Mouse (Mus musculus): ENCODE measurements around the gene Scarb1. TPM values are rescaled to one million over a fixed set of nuclear protein-coding genes. Genes with fewer than 3 reads are reported as not detected.

Scarb1 gene
- polyA plus RNA-seq, 1 experiment from 2014 or later: 26.4 TPM

GRCm38 (mm10) chr5:125312970-125313597 lies 27.8 kb downstream of the Scarb1 start:
- H3K4me3 ChIP-seq: no peak overlapping the region
- H3K27ac ChIP-seq: no peak overlapping the region
- WGBS: 89% methylated on average over 13 of the region's 13 CpGs
- H3K4me1 ChIP-seq: no peaks in the 10 kb centered on the region
- H3K27me3 ChIP-seq: no peaks in the 10 kb centered on the region
- no peaks in the 10 kb centered on the region for H3K9me3 ChIP-seq (replicated peaks)
- H3K4me2 ChIP-seq: no peak overlapping the region
- no peak overlapping the region for H3K9ac ChIP-seq
- no peak for ATAC-seq
- H3K36me3 ChIP-seq (ENCODE audit: poor library complexity, severe bottlenecking): no peaks in the 10 kb centered on the region

GRCm38 (mm10) chr5:125310986-125311385 lies 29.9 kb downstream of the Scarb1 start:
- no peak overlapping the region for H3K9ac ChIP-seq
- 77% methylated on average over 2 of the region's 2 CpGs for WGBS
- no peaks in the 10 kb centered on the region for H3K9me3 ChIP-seq (replicated peaks)
- H3K27ac ChIP-seq: no peak overlapping the region
- no peaks in the 10 kb centered on the region for H3K27me3 ChIP-seq
- ATAC-seq: no peak
- H3K4me1 ChIP-seq: no peaks in the 10 kb centered on the region
- H3K4me3 ChIP-seq: no peak overlapping the region
- no peaks in the 10 kb centered on the region for H3K36me3 ChIP-seq (ENCODE audit: poor library complexity, severe bottlenecking)
- no peak overlapping the region for H3K4me2 ChIP-seq

GRCm38 (mm10) chr5:125309193-125309592 lies 31.7 kb downstream of the Scarb1 start:
- no peak overlapping the region for H3K4me3 ChIP-seq
- WGBS: 78% methylated on average over 7 of the region's 7 CpGs
- H3K4me1 ChIP-seq: peaks cover 7% of the 10 kb centered on the region
- no peaks in the 10 kb centered on the region for H3K27me3 ChIP-seq
- no peak overlapping the region for H3K4me2 ChIP-seq
- no peak overlapping the region for H3K27ac ChIP-seq
- no peak for ATAC-seq
- no peak overlapping the region for H3K9ac ChIP-seq
- H3K9me3 ChIP-seq (replicated peaks): no peaks in the 10 kb centered on the region
- no peaks in the 10 kb centered on the region for H3K36me3 ChIP-seq (ENCODE audit: poor library complexity, severe bottlenecking)

DNA sequence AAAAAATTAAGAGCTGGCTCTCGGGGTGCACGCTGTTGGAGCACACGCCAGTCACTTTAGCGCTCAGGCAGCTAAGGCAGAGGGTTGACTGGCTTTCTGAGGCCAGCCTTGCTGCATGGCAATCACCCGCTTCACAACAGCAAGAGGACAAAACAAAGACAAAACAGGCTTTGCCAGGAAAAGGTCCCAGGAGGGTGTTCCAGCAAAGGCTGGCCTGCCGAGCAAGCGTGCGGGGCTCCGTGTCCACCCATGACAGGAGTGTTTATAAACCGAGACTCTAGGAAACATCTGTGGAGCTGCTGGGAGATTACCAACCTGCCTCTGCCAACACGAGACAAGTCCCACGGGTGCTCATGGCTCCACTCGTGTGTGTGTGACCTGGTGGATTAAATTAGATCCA lies 34.1 kb downstream of the Scarb1 start:
- no peak overlapping the region for H3K4me2 ChIP-seq
- no peaks in the 10 kb centered on the region for H3K9me3 ChIP-seq (replicated peaks)
- H3K36me3 ChIP-seq (ENCODE audit: poor library complexity, severe bottlenecking): peaks cover 5% of the 10 kb centered on the region; the same call in 1 of the 2 replicates
- WGBS: 83% methylated on average over 13 of the region's 13 CpGs
- no peak overlapping the region for H3K4me3 ChIP-seq
- ATAC-seq: no peak
- H3K27me3 ChIP-seq: no peaks in the 10 kb centered on the region
- peaks cover 9% of the 10 kb centered on the region for H3K4me1 ChIP-seq
- H3K27ac ChIP-seq: no peak overlapping the region
- H3K9ac ChIP-seq: no peak overlapping the region

DNA sequence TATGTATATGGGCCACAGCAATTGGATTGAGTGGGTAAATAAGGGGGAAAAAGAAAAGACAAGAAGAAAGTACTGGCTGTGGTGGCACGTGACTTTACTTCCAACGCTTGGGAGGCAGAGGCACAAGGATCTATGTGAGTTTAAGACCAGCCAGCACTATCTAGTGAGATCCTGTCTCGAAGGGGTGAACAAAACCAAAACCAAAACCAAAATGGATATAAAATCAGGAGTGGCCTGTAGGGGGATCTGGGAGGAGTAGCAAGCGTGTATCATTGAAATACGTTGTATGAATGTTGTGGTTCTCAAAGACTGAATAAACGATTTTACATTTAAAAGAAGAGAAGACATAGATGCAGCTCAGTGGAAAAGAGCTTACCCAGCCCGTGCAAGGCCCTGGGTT lies 34.5 kb downstream of the Scarb1 start:
- no peak for ATAC-seq
- Histone ChIP-seq H3K4me1 (peaks cover 9% of the 10 kb centered on the region), H3K4me3 (no peak overlapping the region), H3K4me2 (no peak overlapping the region), H3K36me3 (ENCODE audit: poor library complexity, severe bottlenecking) (peaks cover 5% of the 10 kb centered on the region; the same call in 1 of the 2 replicates), H3K9ac (no peak overlapping the region), H3K27me3 (no peaks in the 10 kb centered on the region), H3K9me3 (replicated peaks) (no peaks in the 10 kb centered on the region), H3K27ac (no peak overlapping the region)
- 87% methylated on average over 7 of the region's 7 CpGs for WGBS

DNA sequence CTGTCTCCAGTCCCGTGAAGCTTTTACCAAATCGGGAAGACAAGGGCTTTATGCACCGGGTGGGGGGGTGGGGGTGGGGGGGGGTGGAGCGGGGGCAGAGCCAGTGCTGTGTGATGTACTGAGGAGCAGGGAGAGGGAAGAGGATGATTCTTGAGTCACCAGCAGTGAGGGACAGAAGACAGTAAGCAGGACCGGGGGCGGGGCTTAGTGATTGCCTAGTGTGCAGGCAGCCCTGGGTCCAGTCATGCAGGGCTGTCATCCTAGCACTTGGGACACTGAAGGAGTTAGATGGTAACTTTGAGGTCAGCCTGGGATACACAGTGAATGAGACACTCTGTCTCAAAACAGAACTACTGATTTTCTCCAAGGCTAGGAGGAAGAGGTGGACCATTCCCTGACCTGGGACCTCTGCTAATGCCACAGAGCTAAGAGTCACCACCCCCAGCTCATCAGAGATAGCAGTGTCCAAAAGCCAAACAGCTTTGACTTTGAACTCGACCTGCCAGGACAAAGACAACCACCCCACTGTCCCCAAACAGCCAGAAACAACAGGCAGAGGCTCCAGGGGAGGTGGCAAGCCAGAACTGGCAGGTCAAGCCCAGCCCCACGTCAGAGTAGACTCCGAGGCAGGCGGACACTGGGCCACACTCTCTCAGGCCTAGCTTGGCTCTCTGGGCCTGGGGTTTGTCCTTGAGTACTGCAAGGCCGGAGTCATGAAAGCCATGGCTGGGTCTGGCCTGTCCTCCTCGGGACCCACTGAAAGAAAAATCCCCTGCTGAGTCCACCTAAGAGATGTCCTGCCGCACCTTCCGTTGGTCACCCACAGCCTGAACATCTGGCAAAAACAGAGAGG lies 35.4 kb downstream of the Scarb1 start:
- 55% methylated on average over 14 of the region's 14 CpGs for WGBS
- peaks cover 5% of the 10 kb centered on the region; the same call in 1 of the 2 replicates for H3K36me3 ChIP-seq (ENCODE audit: poor library complexity, severe bottlenecking)
- H3K27ac ChIP-seq: no peak overlapping the region
- peaks cover 9% of the 10 kb centered on the region for H3K4me1 ChIP-seq
- no peak for ATAC-seq
- H3K27me3 ChIP-seq: no peaks in the 10 kb centered on the region
- no peak overlapping the region for H3K9ac ChIP-seq
- H3K4me2 ChIP-seq: no peak overlapping the region
- H3K9me3 ChIP-seq (replicated peaks): no peaks in the 10 kb centered on the region
- H3K4me3 ChIP-seq: no peak overlapping the region

DNA sequence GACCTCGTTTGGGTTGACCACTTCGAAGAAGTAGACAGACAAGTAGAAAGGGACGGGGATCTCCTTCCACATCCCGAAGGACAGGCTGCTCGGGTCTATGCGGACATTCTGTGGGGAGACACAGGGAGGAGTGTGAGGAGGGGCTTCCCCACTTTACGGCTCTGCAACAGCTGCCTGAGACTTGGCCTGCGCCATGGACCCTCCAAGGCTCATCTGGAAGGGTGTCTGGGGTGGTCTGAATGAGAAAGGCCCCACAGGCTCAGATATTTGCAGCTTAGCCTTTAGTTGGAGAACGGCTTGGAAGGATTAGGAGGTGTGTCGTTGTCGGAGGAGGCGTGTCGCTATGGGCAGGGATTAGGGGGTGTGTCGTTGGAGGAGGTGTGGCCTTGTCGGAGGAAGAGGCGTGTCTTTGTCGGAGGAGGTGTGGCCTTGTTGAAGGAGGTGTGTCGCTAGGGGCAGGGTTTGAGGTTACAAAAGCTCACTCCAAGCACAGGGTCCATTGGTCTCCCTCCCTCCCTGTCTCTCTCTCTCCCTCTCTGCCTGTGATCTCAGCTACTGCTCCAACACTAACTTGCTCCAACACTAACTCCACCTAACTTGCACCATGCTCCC lies 36.5 kb downstream of the Scarb1 start:
- Histone ChIP-seq H3K9ac (no peak overlapping the region), H3K27me3 (no peaks in the 10 kb centered on the region), H3K4me1 (peaks cover 9% of the 10 kb centered on the region), H3K27ac (no peak overlapping the region), H3K4me3 (no peak overlapping the region), H3K9me3 (replicated peaks) (no peaks in the 10 kb centered on the region), H3K4me2 (peak overlapping the region; percentile 26; the same call in 1 of the 2 replicates), H3K36me3 (ENCODE audit: poor library complexity, severe bottlenecking) (peaks cover 16% of the 10 kb centered on the region)
- 17% methylated on average over 18 of the region's 18 CpGs for whole genome bisulfite sequencing
- peak; percentile 63; the same call in 1 of the 2 replicates for ATAC-seq

GRCm38 (mm10) chr5:125303055-125303454 lies 37.8 kb downstream of the Scarb1 start:
- Histone ChIP-seq H3K4me3 (no peak overlapping the region), H3K4me2 (no peak overlapping the region), H3K27me3 (no peaks in the 10 kb centered on the region), H3K9ac (no peak overlapping the region), H3K27ac (no peak overlapping the region), H3K4me1 (peaks cover 9% of the 10 kb centered on the region), H3K36me3 (ENCODE audit: poor library complexity, severe bottlenecking) (peaks cover 24% of the 10 kb centered on the region), H3K9me3 (replicated peaks) (no peaks in the 10 kb centered on the region)
- no peak for ATAC-seq
- 94% methylated on average over 6 of the region's 6 CpGs for WGBS

GRCm38 (mm10) chr5:125298234-125298633 lies 42.7 kb downstream of the Scarb1 start:
- no peak for ATAC-seq
- Histone ChIP-seq H3K4me1 (no peaks in the 10 kb centered on the region), H3K9me3 (replicated peaks) (no peaks in the 10 kb centered on the region), H3K27ac (no peak overlapping the region), H3K4me3 (no peak overlapping the region), H3K36me3 (ENCODE audit: poor library complexity, severe bottlenecking) (peaks cover 61% of the 10 kb centered on the region), H3K4me2 (no peak overlapping the region), H3K9ac (no peak overlapping the region), H3K27me3 (no peaks in the 10 kb centered on the region)
- 90% methylated on average over 9 of the region's 9 CpGs for WGBS

DNA sequence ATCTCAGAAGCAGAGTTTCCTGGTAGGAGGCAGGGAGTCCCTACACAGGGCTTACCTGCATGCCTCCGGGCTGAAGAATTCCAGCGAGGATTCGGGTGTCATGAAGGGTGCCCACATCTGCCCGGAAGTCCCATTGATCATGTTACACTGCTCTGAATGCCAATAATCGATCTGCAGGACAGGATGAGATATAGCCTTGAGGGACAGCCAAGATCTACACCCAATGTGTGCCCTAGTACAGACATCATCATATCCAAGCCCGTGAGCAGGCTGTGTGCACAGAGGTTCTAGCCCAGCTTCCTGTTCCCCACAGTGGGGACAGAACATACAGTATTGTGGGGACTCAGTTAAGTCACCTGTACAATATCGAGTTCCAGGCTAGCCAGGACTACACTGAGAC lies 43.7 kb downstream of the Scarb1 start:
- H3K27ac ChIP-seq: no peak overlapping the region
- no peak overlapping the region for H3K4me3 ChIP-seq
- WGBS: 94% methylated on average over 7 of the region's 7 CpGs
- no peak overlapping the region for H3K4me2 ChIP-seq
- H3K4me1 ChIP-seq: no peaks in the 10 kb centered on the region
- H3K9ac ChIP-seq: no peak overlapping the region
- ATAC-seq: no peak
- no peaks in the 10 kb centered on the region for H3K27me3 ChIP-seq
- no peaks in the 10 kb centered on the region for H3K9me3 ChIP-seq (replicated peaks)
- peaks cover 63% of the 10 kb centered on the region for H3K36me3 ChIP-seq (ENCODE audit: poor library complexity, severe bottlenecking)

- Histone ChIP-seq H3K9ac (no peak overlapping the region), H3K4me3 (no peak overlapping the region), H3K9me3 (replicated peaks) (no peaks in the 10 kb centered on the region), H3K27me3 (no peaks in the 10 kb centered on the region), H3K4me2 (no peak overlapping the region), H3K36me3 (ENCODE audit: poor library complexity, severe bottlenecking) (peaks cover 43% of the 10 kb centered on the region), H3K4me1 (no peaks in the 10 kb centered on the region), H3K27ac (no peak overlapping the region)
- no peak for ATAC-seq
- 77% methylated on average over 7 of the region's 7 CpGs for WGBS
Measured at GRCm38 (mm10) chr5:125292951-125293350, 47.9 kb downstream of the Scarb1 start.

DNA sequence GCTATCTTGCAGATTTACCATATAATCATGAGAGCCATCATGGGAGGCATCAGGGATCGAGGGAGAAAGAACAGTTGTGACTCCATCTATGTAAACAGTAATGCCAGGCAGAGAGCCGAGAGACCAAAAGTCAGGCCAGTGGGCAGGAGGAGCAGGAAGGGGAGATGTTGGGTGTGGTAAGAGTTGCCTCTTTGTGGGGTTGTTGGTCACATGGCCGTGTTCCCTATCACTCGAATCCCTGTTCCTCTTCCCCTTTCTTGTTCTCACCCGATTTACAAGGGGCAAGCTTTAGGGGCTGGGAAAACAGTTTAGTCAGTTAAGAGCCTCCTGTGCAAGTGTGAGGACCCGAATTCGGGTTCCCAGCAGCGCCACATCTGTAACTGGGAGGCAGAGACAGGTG lies 49.0 kb downstream of the Scarb1 start:
- Histone ChIP-seq H3K4me1 (no peaks in the 10 kb centered on the region), H3K36me3 (ENCODE audit: poor library complexity, severe bottlenecking) (peaks cover 38% of the 10 kb centered on the region)
- WGBS: 90% methylated on average over 8 of the region's 8 CpGs

More for the DNA sequence above, 49.0 kb downstream of the Scarb1 start:
- Histone ChIP-seq H3K9ac (no peak overlapping the region), H3K27ac (no peak overlapping the region), H3K4me3 (no peak overlapping the region), H3K4me2 (no peak overlapping the region), H3K27me3 (no peaks in the 10 kb centered on the region), H3K9me3 (replicated peaks) (no peaks in the 10 kb centered on the region)
- ATAC-seq: no peak

Measured in forebrain, embryonic 13.5 days (tissue).